Mouse (Mus musculus): Measurements from ENCODE around the gene Sgpl1.

Sgpl1 gene

DNA sequence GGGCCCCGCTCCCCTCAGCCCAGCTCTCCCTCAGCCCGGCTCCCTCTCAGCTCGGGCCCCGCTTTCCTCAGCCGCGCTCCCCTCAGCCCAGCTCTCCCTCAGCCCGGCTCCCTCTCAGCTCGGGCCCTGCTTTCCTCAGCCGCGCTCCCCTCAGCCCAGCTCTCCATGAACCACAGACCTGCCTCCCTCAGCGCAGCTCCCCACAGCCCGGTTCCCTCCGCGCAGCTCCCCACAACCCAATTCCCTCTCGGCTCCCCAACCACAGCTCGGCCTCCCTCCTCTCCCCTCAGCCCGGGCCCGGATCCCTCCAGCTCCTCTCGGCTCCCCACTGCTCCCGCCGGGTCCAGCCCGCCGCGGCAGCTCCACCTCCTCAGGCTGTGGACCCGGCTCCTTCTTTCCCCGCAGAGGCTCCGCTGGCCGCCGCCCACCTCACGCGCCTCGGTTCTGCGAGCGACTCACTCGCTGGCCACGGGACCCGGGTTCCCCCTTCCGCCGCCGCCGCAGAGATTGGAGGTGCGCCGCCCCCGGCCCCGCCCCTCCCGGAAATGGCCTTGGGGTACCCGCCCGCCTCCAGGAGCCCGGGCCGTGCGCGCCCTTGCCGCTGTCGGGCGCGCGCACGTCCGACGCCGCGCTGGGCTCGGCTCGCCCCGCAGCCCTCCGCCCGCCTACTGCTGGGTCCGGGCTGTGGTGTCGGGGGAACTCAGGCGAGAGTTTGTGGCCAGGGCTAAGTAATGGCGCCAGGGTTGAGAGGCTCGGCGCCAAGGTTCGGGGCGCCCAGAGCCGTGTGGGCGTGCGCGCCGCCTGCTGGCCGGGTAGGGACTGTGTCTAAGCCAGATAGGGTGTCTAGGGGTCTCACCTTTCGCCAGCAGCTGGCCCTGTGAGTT is at the start of gene Sgpl1:
Sgpl1 (minus strand) TSS at position 547 of the 884 bp plus-strand sequence.
- in situ Hi-C loops (cut with MboI; ENCODE audit: low sequenced_read_pairs) = no loop called here

DNA sequence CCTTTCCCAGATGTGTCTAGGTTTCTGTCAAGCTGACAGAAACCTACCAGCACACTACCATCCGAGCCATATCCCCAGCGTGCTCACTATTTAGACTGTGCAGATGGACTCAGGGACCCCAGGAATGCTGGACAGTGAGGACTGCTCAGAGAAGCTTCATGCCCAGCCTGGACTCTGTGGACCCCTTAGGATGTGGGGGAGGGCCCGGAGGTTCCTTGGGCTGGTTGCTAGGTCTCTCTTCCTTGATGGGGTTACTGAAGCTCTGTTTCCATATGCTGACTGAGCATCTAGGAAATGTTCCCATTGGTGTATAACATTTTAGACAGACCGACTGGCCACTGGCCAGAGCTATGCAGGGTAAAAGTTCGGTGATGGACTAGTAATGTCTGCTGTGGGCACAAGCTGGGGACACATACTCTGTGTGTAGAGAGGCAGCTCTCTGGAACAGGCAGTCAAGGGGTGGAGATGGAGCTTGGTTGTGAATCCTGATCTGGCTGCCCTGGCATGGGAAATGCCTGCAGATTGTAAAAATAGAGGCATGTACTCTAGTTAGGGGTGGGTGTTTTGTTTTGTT is 48.3 kb upstream of the Sgpl1 start:
- in situ Hi-C loops (cut with MboI; ENCODE audit: low sequenced_read_pairs) = loop anchor here (5.0 to 25.0 kb wide), 2 partner anchors 141 to 466 kb away; no protein-coding TSS in a partner anchor

DNA sequence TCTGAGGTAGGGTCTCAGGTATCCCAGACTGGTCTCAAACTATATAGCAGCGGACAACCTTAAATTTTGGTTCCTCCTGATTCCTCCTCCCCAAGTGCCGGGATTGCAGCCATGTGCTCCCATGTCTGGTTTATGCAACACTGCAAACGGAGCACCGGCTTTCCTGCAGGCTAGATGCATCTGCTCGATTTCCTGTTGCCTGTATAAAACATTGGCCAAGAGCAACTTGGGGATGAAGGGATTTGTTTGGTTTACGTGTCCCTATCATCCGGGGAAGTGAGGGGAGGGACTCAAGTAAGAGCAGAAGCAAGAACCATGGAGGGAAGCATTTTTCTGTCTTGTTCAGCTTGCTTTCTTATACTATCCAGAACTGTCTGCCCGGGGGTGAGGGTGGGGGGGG is 47.7 kb upstream of the Sgpl1 start:
- in situ Hi-C loops (cut with MboI; ENCODE audit: low sequenced_read_pairs) = loop anchor here (5.0 to 25.0 kb wide), 2 partner anchors 142 to 467 kb away; no protein-coding TSS in a partner anchor

GRCm38 (mm10) chr10:61194611-61195010 is 47.1 kb upstream of the Sgpl1 start:
- in situ Hi-C loops (cut with MboI; ENCODE audit: low sequenced_read_pairs) = loop anchor here (5.0 to 25.0 kb wide), 2 partner anchors 143 to 468 kb away; no protein-coding TSS in a partner anchor

DNA sequence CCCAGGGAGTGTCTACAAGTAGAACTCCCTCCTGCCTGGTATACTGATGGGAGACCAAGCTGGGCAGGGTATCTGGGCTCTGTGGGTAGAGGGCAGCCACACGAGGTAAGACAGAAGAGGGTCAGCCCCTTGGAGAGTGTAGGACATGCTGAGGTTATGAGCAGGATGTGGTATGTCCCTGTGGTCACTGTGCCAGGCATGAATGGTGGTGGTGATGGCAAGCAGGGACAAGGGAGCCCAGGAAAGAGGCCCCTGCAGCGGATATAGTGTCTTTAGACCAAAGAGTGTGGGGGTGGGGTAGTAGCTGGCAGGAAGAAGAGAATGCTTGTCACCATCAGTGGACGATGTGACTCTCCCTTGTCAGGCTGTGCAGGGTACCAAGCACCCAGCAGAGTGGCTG is 40.5 kb upstream of the Sgpl1 start:
- in situ Hi-C loops (cut with MboI; ENCODE audit: low sequenced_read_pairs) = loop anchor here (25.0 kb wide), 1 partner anchor 474 kb away; no protein-coding TSS in a partner anchor

DNA sequence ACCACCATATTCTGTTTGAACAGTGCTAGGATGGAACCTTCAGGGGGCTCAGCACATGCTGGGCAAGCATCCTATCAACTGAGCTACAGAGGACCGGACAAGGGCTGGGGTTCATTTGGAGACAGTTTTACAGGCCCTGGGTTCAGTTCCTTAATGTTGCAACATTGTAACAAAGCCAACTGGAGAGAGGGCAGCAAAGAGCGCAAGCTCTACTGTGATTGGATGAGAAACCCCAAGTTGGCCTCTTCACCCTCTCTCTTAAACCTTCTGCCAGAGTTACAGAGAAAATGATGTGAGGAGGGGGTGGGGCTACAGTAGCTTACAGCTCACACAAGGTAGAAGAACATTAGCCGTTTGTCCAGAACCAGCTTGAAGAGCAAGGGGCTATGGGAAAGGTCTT is 39.5 kb upstream of the Sgpl1 start:
- in situ Hi-C loops (cut with MboI; ENCODE audit: low sequenced_read_pairs) = loop anchor here (25.0 kb wide), 1 partner anchor 475 kb away; no protein-coding TSS in a partner anchor

DNA sequence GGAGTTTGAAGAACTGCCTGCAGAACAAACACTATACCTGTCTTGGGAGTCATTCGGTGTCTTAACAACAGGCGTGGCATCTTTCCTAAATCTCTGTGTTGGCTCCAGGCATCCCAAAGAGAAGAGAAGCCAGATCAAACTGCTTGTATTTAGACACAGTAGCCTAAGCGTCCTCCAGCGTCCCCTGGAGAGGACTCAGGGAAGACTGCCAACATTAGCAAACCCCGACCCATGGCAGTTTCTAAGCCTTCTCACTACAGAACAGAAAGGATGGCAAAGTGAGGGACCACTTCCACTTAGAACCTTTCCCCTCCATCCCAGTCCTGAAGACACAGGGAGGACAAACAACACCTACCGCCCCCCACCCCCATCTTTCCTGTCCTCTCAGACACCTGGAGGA is 32.4 kb upstream of the Sgpl1 start:
- in situ Hi-C loops (cut with MboI; ENCODE audit: low sequenced_read_pairs) = loop anchor here (25.0 kb wide), 1 partner anchor 482 kb away; no protein-coding TSS in a partner anchor

DNA sequence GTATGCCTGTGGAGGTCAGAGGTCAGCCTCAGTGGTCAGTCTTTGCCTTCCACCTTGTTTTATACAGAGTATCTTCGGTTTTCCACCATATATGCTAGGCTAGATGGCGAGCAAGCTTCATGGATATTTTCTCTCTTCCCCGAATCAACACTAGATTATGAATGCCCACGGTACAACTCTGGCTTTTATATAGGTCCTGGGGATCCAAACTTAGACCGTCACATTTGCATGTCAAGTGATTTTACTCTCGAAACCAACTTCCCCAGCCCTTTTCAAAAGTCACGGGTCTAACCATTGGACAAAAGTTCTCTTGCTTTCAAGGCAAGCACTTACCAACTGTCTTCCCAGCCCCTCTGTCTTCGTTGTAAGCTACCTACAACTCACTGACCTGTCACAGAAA is 31.2 kb upstream of the Sgpl1 start:
- in situ Hi-C loops (cut with MboI; ENCODE audit: low sequenced_read_pairs) = loop anchor here (25.0 kb wide), 1 partner anchor 484 kb away; no protein-coding TSS in a partner anchor

GRCm38 (mm10) chr10:61177751-61178150 is 30.2 kb upstream of the Sgpl1 start:
- in situ Hi-C loops (cut with MboI; ENCODE audit: low sequenced_read_pairs) = loop anchor here (25.0 kb wide), 1 partner anchor 485 kb away; no protein-coding TSS in a partner anchor

- in situ Hi-C loops (cut with MboI; ENCODE audit: low sequenced_read_pairs) = loop anchor here (25.0 kb wide), 1 partner anchor 486 kb away; no protein-coding TSS in a partner anchor
Observed at GRCm38 (mm10) chr10:61176221-61176790, 28.8 kb upstream of the Sgpl1 start.

GRCm38 (mm10) chr10:61175442-61176204 is 28.1 kb upstream of the Sgpl1 start:
- in situ Hi-C loops (cut with MboI; ENCODE audit: low sequenced_read_pairs) = loop anchor here (25.0 kb wide), 1 partner anchor 487 kb away; no protein-coding TSS in a partner anchor

DNA sequence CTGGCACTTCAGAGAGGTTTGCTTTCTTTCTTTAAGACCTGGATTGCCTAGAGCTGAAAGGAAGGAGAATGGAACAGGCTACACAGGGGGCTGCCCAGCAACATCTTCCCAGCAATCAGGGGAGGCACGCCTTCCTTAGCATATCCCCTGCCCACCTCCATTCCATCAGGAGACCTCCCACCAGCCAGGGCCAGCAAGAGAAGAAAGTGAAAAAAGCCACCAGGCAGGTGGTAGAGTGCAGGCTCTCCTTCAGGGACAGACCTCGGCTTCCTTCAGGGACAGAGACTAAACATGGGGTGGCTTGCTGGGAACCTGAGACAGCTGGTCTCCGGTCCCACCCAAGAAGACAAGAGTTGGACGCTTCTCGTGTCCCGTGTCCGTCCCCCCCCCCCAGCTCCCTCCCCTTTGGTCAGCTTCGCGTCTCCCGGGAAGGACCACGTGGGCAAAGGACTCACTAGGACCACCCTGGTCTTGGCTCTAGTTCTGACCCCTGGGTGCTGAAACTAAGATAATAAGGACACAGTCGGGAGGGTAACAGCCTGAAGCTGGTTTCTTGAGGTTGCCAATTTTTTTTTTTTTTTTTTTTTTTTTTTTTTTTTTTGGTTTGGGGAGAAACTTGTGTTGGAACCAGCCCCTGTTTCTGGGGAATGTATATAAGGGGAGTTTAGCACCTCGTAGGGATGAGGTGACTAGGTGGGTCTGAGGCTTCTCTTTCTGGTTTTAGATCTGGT is 27.4 kb upstream of the Sgpl1 start:
- in situ Hi-C loops (cut with MboI; ENCODE audit: low sequenced_read_pairs) = loop anchor here (25.0 kb wide), 1 partner anchor 487 kb away; no protein-coding TSS in a partner anchor

GRCm38 (mm10) chr10:61172496-61172895 is 25.0 kb upstream of the Sgpl1 start:
- in situ Hi-C loops (cut with MboI; ENCODE audit: low sequenced_read_pairs) = no loop called here

GRCm38 (mm10) chr10:61171654-61172053 is 24.2 kb upstream of the Sgpl1 start, which contains the start of gene Tbata:
Tbata (plus strand) TSS chr10:61171954.
- in situ Hi-C loops (cut with MboI; ENCODE audit: low sequenced_read_pairs) = no loop called here

DNA sequence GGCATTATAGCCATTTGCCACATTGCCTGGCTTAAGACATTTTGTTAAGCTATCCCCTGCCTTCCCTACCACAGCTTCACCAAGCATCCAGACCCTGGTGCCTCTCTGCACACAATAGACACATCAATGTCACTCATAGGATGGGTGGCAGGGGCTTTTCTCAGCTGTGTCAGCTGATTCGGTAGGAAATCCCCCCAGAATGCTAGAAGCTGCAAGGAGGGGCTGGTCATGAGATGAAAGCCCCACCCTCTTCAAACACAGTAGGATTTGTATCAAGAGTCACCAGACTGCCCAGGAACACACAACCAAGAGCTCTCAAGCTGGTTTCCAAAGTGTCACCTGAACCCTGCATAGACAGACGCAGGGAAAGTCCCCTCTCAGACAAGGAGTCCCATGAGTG is 20.9 kb upstream of the Sgpl1 start:
- in situ Hi-C loops (cut with MboI; ENCODE audit: low sequenced_read_pairs) = no loop called here

DNA sequence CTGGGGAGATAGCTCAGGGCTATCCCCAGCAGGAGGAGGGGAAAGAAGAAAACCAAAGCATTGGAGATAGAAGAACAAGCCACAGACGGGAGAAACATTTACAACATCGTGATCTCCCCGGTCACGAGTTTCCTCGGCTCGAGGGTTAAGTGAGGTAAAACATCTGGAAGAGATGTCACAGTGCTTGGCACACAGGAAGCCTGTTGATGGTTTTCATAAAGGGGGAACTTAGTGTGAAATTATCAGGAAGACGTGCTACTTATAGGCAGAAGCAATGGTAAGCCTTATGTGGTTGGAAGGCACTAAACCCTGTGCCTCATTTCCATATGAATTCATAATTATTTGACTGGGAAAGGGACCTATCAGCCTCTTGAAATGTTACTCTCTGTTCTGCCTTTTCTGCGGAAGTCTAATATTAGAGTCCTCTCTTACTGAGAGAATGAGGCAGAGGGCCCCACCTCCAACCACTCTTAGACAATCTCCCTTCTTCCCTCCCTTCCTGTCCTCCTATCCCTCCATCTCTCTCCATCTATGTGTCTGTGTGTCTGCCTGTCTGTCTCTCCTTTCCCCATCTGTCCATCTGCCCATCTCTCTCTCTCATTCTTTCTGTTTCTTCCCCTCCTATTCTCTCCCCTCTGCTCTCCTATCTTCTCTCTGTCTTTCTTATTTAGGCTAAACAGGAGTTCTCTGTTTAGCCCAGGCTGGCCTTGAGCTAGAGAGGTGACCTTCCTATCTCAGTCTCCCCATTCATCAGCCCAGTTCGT is 20.0 kb upstream of the Sgpl1 start:
- in situ Hi-C loops (cut with MboI; ENCODE audit: low sequenced_read_pairs) = no loop called here

GRCm38 (mm10) chr10:61162366-61162765 is 14.9 kb upstream of the Sgpl1 start:
- in situ Hi-C loops (cut with MboI; ENCODE audit: low sequenced_read_pairs) = no loop called here

- in situ Hi-C loops (cut with MboI; ENCODE audit: low sequenced_read_pairs) = no loop called here
Observed at GRCm38 (mm10) chr10:61160671-61161070, 13.2 kb upstream of the Sgpl1 start.

GRCm38 (mm10) chr10:61160089-61160488 is 12.6 kb upstream of the Sgpl1 start:
- in situ Hi-C loops (cut with MboI; ENCODE audit: low sequenced_read_pairs) = no loop called here

Measured in CH12F3 (cell line).